Mouse (Mus musculus) c-Kit-positive CD71-negative TER-119-negative erythroid progenitor cells, embryonic 14.5 days (primary cell): ENCODE results near the gene Cfd.
A peak's percentile ranks its signal among the peaks of the same experiment; 100 is the strongest.

Experiments used
- DNase-seq: peaks from one replicate; pipeline ENCODE4 v3.0.0-alpha.2; 2013; ENCODE audit warnings: low read depth

Gene Cfd

DNA sequence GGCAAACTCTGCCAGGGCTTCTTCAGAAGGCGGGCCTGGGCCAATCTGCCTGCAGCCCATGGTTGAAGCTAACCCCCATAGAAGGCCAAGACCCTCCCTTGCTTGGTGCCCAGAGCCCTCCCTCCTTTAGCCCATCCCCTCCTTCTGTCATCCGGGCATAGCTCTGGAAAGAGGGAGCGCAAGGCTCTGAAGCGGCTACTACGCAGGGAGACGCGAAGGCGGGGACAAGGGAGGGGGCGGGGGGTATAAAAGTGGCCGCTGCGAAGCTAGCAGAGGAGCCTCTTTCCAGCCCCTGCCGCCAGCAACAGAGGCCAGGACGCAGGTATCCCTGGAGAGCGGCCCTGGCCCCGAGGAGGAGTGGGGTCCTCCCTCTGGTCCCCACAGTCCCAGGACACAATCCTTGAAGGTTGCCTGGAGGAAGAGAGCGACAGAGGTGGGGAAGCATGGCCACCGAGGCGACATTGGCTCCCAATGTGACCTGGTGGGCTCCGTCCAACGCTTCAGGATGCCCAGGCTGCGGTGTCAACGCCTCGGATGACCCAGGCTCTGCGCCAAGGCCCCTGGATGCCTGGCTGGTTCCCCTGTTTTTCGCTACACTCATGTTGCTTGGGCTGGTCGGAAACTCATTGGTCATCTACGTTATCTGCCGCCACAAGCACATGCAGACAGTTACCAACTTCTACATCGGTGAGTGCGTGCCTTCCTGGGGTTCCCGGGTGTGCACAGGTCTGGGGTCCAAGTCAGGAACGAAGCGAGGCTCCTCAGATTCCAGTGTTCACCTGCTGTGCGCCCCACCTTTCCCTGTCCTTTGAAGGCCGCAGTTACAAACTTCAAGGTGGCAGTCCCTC lies 27.8 kb downstream of the Cfd start:
- no peak for DNase-seq

DNA sequence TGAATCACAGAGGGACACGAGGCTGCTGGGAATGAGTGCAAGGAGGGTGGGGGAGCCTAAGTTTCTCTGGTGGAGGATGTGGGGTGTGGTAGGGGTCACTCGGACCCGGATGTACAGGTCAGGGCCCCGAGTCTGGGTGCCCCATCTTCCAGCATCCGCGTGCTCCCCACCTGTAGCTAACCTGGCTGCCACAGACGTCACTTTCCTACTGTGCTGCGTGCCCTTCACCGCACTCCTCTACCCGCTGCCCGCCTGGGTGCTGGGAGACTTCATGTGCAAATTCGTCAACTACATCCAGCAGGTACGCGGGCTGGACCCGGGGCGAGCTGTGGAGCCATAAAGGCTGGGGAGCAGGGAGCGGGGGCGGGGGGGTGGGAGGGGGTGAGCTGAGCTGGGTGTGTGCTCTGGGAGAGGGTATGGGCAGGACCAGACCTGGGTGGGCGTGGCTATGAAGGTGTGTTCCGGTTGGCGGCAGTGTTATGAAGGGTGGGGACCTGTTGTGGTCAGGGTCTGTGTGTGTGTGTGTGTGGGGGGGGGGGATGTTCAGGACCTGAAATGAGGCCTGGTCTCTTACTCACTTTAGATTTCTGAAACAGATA lies 28.7 kb downstream of the Cfd start:
- no peak for DNase-seq

DNA sequence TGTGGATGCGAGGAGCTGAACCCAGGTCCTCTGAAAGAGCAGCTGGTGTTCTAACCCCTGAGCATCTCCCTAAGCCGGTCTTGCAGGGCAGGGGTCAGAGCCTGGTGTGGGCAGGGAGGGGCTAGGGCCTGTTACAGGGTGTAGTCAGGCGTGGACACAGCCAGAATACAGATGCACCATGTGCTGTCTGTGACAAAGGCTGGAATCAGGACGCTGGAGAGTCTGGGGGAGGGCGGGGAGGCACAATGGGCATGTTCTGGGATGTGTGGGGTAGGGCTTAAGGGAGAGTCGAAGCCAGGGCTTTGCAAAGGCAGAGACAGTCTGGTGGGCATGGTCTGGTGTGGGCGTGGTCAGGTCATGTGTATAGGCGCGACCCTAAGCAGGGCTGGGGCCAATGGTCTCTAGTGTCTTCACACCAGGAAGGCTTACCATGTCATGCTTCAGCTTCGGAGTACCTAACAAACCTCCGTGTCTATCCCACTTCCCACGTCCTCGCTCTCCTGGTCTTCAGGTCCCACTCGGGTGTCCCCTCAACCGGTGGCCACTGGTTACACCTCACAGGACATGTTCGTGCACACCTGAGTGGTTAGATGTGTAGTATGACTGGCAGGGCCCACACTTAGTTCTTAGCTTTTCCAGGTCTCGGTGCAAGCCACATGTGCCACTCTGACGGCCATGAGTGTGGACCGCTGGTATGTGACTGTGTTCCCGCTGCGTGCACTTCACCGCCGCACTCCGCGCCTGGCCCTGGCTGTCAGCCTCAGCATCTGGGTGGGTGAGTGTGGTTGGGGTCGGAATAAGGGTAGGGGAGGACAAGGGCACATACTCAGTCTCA lies 29.6 kb downstream of the Cfd start:
- no peak for DNase-seq

GRCm38 (mm10) chr10:79920958-79921535 lies 30.4 kb downstream of the Cfd start, which contains the start of gene R3hdm4:
Gene R3hdm4 (minus strand): TSS chr10:79921208.
- no peak for DNase-seq

DNA sequence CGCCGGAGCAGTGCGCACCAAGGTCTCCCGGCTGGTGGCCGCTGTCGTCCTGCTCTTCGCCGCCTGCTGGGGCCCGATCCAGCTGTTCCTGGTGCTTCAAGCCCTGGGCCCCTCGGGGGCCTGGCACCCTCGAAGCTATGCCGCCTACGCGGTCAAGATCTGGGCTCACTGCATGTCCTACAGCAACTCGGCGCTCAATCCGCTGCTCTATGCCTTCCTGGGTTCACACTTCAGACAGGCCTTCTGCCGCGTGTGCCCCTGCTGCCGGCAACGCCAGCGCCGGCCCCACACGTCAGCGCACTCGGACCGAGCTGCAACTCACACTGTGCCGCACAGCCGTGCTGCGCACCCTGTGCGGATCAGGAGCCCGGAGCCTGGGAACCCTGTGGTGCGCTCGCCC lies 30.9 kb downstream of the Cfd start:
- DNase-seq, result no peak

DNA sequence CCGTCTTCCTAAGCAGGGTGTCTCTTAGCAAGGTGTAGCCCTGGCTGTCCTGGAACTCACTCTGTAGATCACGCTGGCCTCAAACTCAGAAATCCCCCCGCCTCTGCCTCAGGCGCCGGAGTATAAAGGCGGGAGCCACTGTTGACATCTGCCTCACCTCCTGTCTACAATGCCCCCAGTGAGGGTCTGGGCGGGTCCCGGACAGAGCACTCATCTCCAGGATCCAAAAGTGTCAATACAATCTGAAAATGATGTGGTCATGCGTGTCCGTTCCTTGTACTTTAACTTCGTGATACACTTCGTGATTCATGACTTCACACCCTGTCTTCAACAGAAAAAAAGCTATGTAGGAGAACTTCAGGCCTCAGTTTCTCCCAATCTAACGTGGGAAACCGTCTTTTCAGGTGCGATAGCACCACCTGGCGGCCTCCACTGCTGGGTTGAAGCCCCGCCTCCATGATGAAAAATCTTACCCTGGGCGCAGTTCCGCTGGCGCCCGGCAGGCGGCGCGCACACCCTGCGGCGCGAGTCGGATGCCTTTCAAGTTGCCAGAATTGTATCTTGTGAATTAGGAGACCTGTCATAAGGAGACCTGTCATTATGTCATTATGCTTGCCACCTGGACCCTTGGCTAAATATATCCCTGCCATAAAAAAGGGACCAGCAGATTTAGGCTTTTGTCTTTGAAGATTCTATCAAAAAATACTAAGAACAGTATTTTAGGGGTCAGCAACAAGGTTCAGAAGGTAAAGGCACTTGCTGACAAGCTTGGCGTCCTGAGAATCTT lies 34.5 kb downstream of the Cfd start:
- peak; percentile 79 for DNase-seq

DNA sequence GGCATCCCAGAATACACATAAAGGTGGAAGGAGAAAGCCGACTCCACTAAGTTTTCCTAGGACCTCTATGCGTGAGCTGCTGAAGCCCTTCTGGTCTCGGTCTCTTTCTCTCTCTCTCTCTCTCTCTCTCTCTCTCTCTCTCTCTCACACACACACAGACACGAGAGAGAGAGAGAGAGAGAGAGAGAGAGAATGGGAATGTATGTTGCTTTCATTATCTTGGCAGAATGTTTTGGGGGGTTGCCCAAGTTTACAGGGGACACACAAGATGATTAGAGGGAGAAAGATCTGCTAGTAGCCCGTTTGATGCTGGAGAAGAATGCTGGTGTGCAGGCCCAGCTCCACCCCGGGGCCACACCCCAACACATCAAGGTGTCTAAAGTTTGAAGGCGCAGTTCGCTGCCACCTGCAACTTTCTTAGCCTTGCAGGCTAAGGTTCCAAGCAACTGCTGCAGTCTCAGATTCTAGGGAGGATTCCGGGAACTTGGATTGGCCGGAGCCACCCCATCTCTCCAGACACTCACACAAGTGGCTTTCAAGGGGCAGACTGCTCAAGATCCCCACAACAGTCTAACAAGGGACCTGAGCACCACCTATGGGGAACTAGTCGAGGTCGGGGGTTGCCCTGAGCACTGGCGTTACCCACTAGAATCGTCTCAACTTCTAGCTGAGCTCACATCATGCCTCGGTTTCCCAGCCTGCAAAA lies 35.3 kb downstream of the Cfd start:
- no peak for DNase-seq

GRCm38 (mm10) chr10:79926491-79927323 lies 36.1 kb downstream of the Cfd start, which contains the start of gene Arid3a:
Gene Arid3a (plus strand): TSS chr10:79927043.
- DNase-seq, result peak; percentile 88

- no peak for DNase-seq
Measured at GRCm38 (mm10) chr10:79927324-79928029, 36.8 kb downstream of the Cfd start.

DNA sequence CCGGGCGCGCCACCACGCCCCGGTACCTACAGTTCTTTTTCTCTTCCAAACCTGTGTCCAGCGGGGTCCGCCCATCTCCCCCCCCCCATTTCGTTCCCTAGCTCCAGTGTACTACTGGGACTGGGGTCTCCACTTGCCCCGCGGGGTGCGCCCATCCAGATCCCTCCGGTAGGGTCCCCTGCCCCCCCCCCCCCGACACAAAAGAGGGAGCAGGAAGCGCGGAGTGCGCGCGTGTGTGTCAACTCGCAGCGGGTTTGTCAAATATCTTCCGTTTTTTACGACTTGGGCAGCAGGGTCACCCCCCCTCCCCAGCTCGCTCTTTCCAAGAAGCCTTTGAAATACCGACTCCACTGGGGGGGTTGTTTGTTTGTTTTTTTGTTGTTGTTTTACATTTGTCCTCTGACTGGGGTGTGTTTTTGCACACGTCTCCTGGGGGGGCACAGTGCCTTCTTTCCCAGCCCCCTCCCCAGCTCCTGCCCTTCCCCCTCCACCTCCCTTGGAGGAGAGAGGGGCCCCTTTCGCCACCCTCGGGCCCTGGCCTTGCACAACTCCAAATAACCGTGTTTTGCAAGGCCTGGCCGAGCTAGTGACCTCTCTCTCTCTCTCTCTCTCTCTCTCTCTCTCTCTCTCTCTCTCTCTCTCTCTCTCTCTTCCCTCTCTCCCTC lies 37.5 kb downstream of the Cfd start:
- DNase-seq, result no peak

- DNase-seq, result no peak
Measured at GRCm38 (mm10) chr10:79928907-79929701, 38.5 kb downstream of the Cfd start.

DNA sequence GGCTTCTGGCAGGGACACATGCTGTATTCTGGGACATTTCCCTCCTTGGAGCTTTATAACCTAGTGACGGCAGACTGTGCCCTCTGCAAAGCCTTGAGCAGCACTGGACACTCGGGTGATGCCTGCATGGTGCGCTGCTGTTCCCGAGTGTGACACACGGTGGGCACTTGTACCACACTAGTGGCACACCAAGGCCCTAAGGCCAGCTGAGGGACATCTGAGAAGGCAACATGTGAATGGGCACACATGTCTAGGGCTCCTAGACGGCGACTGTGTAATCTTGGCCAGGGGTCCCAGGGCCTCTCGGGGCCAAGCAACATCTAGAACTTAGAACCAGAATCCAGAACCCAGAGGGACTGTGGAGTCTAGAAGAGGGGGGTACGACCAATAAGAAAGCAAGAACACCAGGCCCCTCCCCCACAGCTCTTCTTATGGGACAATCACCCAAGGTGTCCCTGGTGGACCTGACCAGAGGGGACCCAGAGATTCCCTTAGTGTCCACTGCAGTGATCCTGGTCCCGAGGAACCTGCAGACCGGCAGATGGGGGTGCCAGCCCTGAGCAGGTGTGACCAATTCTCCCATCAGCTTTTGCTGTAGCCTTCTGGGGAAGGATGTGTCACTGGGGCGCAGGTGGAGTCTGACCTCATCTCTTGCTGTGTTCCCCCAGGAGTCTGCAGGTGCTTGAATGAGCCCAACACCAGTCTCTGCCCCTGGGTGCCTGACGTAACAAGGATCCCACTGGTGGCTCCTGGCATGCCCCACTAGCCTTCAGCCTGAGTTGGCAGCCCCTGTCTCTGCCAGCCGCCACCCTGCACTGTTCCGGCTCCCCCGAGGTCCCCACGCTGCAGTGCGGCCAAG lies 39.5 kb downstream of the Cfd start:
- no peak for DNase-seq

- DNase-seq, result no peak
Measured at GRCm38 (mm10) chr10:79930826-79931186, 40.2 kb downstream of the Cfd start.

- DNase-seq, result no peak
Measured at GRCm38 (mm10) chr10:79931797-79932196, 41.1 kb downstream of the Cfd start.

DNA sequence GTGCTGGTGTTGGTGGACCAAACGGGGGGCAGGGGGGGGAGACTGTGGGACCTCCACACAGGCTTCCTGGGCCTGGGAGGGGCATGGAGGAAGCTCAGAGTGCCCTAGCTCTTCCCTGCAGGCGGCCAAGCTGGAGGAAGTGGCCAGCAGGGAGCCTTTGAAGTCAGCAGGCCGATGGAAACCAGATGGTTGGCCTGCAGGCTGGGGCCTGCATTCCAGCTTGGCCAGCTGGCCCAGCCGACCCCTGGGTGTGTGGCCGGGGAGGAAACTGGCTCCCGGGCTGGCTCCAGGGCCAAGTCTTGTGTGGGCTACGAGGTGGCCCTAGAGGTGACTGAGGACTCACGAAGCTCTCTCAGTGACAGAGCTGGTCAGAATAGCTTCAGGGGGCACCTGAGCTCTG lies 42.1 kb downstream of the Cfd start:
- DNase-seq, result no peak

DNA sequence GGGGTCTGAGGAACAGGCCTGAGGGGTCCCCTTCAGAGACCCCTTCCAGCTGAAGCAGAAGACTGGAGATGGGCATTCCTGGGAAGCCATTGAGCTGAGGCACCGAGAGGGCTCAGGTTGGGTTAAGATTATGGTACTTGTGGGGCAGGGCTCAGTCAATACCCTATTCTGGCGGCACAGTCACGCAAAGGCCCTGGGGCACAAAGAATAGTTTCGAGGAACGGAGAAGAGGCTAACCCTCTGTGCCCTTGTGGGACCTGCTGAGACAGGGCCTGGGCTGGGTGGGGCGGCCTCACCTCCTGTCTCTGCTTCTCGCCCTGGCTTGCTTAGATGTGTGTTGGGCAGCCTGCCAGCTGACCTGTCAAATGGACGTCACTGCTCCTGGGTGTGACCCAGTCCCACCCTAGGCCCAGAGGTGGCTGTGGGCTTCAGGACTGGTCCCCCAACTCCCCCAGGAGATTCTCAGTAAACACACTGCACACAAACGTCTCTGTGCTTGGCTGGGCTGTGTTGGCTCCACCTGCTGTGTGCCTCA lies 42.6 kb downstream of the Cfd start:
- no peak for DNase-seq

DNA sequence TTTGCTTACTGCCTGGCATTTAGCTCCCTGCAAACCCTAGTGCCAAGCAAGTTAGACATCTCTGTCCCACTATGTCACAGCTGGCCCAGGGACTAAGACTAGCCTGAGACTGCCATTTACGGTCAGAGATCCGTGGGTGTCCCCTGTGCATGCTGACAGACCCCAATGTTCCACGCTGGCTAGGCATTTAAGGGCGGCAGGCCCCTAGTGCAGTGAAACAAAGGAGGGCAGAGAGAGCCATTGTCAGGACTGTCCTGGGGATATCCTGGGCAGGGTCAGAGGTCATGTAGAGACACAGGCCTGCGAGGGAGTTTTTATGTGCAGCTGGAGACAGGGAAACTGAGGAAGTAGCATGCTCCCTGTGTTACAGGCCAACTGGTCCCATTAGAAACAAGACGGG lies 43.2 kb downstream of the Cfd start:
- no peak for DNase-seq
